Mouse (Mus musculus) G1E (cell line): ENCODE measurements around the gene Blm. TPM values are rescaled to one million over a fixed set of nuclear protein-coding genes. Genes with fewer than 3 reads are reported as not detected.

Experiments used
- ATAC-seq: 2 replicates; pipeline ENCODE4 v1.8.0; 2016; ENCODE audit warnings: mild to moderate bottlenecking; ENCODE audit not compliant: insufficient number of reproducible peaks, poor library complexity, low FRiP score, severe bottlenecking; ENCODE audit errors: extremely low read depth
- DNase-seq: peaks from one replicate; pipeline ENCODE4 v3.0.0; 2012; ENCODE audit warnings: low spot score
- H3K27me3 ChIP-seq: 2 replicates; pipeline ENCODE4 v1.6.1; 2012; ENCODE audit warnings: mild to moderate bottlenecking, low read length, inconsistent platforms; ENCODE audit not compliant: insufficient read depth
- H3K36me3 ChIP-seq: replicated peaks from 2 replicates; pipeline ENCODE3; 2012; ENCODE audit warnings: mild to moderate bottlenecking, inconsistent platforms
- H3K4me1 ChIP-seq: 2 replicates; pipeline ENCODE4 v1.6.1; 2012; ENCODE audit warnings: low read depth, low read length, inconsistent platforms, mixed read lengths; ENCODE audit not compliant: insufficient read depth
- H3K4me3 ChIP-seq: 2 replicates; pipeline ENCODE4 v1.5.1; 2012; ENCODE audit warnings: low read depth, mild to moderate bottlenecking, inconsistent platforms, low read length, moderate library complexity, mixed read lengths
- H3K9me3 ChIP-seq: replicated peaks from 2 replicates; pipeline ENCODE4 v1.6.1; 2012; ENCODE audit warnings: inconsistent platforms
- CTCF ChIP-seq: IDR thresholded peaks from 2 replicates; pipeline ENCODE4 v1.5.1; 2012; ENCODE audit warnings: low read depth, low read length, inconsistent platforms, mixed read lengths
- GATA1 ChIP-seq: IDR thresholded peaks from 2 replicates; pipeline ENCODE4 v1.6.1; 2012; ENCODE audit warnings: borderline replicate concordance, low read length, inconsistent platforms, mixed read lengths
- GATA2 ChIP-seq: IDR thresholded peaks from 2 replicates; pipeline ENCODE4 v1.6.1; 2012; ENCODE audit warnings: low read depth, low read length, inconsistent platforms, borderline replicate concordance
- POLR2AphosphoS5 ChIP-seq: IDR thresholded peaks from 2 replicates; pipeline ENCODE4 v1.6.1; 2012; ENCODE audit warnings: low read depth, low read length, inconsistent platforms; ENCODE audit not compliant: insufficient replicate concordance
- TAL1 ChIP-seq: conservative IDR thresholded peaks from 2 replicates; pipeline ENCODE4 v1.6.1; 2012; ENCODE audit warnings: low read depth, low read length, inconsistent platforms, mixed read lengths
- polyA plus RNA-seq: library from polyadenylated mRNA; stranded (reverse); fragments of >175 nt; gene quantifications from 2 replicates; pipeline ENCODE4 v1.2.3, GENCODE M21; 2012
- total RNA-seq, 2 experiments: library from RNA; stranded (forward) in 1 of 2; stranded (reverse) in 1 of 2; fragments of 200-1000 nt in 1 of 2; fragments of >200 nt in 1 of 2; fragmentation: Nextera tagmentation in 1 of 2; gene quantifications; 2 replicates each; pipeline ENCODE4 v1.2.3; 2014 to 2017

The Blm gene
- total and polyA plus RNA-seq, 3 experiments: 89.2 to 198 (median 96.9) TPM

DNA sequence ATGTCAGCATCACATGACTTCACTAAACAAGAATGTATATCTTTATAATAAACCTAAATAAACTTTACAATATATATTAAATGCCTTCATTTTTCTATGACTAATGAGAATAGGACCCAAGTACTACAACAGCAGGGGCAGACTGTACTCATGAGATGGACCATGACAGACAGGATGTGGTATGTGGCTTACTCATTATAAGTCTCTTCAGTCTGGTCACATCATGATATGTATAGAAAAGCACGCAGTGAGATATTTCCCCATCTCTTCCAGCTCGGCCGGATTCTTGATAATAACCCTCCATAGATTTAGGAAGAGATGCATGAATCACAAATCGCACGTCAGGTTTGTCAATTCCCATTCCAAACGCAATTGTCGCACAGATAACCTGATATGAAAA is 61.1 kb downstream of the Blm start:
- Histone ChIP-seq H3K36me3 (peaks cover 94% of the 10 kb centered on the region), H3K27me3 (no peaks in the 10 kb centered on the region), H3K9me3 (no peaks in the 10 kb centered on the region), H3K4me3 (no peak overlapping the region), H3K4me1 (peaks cover 11% of the 10 kb centered on the region)
- ATAC-seq (no peak), DNase-seq (no peak)
- no peak for TF ChIP-seq GATA2

DNA sequence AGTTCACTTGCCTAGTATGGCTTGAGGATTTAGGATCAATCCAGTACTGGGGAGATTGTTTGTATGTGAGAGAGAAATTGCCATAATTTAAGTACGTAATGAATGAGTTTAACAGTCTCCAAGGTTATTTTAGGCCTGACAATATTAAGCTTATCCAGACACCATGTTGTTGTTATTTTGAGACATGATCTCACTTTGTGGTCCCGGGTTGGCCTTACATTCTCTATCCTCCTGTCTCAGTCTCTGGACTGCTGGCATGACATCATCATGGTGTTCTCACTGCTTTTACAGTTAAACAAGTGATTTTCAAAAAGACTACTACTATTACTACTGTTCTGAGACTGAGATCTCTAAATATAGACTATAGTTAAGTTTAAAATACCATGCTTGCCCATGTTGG is 66.1 kb downstream of the Blm start:
- Histone ChIP-seq H3K36me3 (peaks cover 97% of the 10 kb centered on the region), H3K4me3 (no peak overlapping the region), H3K9me3 (no peaks in the 10 kb centered on the region), H3K27me3 (no peaks in the 10 kb centered on the region), H3K4me1 (peaks cover 22% of the 10 kb centered on the region)
- TF ChIP-seq TAL1: no peak
- no peak for TF ChIP-seq CTCF
- TF ChIP-seq GATA2: no peak
- TF ChIP-seq GATA1: no peak
- no peak for TF ChIP-seq POLR2AphosphoS5
- no peak for DNase-seq
- ATAC-seq: no peak

DNA sequence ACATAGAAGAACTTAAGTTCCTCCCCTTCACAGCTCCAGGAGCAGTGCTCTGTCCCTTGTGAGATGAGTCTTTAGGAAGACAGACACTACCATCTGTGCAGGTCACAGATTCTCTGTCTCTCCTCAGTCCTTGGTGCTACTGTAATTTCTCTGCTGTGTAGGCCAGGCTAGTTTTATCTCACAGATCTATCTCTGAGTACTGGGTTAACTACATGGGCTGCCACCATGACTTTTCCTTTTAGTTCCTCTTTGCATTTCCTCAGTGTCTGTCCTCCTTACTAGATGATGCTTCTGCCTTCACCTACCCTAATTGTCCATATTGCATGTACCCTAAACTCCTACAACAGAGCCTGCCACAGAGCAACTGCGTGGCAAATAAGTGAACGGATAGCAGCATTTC is 67.6 kb downstream of the Blm start:
- Histone ChIP-seq H3K4me3 (no peak overlapping the region), H3K36me3 (peaks cover 98% of the 10 kb centered on the region), H3K9me3 (no peaks in the 10 kb centered on the region), H3K27me3 (no peaks in the 10 kb centered on the region), H3K4me1 (peaks cover 21% of the 10 kb centered on the region)
- peak; percentile 15; the same call in 1 of the 2 replicates for ATAC-seq
- TF ChIP-seq TAL1 (no peak), GATA1 (no peak), CTCF (no peak), GATA2 (no peak), POLR2AphosphoS5 (no peak)
- DNase-seq: no peak

DNA sequence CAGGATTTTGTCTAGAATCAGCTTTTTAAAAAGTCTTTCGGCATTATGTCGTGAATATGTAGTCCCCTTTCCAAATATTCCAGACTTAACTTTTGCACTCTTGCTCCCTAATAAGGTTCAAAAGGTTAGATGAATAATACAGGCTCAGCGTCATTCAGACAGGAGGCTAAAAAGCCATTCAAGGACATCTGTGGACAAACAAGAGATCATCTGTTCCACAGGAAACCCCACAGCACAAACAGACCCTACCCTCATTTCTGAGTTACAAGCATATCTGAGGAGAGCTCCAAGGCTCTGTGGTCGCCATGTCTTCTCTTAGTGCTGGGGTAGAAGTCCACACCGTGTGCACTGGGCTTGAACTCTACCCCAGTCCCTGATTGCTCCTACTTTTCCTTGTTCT is 70.1 kb downstream of the Blm start:
- no peak overlapping the region for H3K4me3 ChIP-seq
- no peaks in the 10 kb centered on the region for H3K27me3 ChIP-seq
- no peak for TF ChIP-seq POLR2AphosphoS5
- no peak for TF ChIP-seq GATA2
- TF ChIP-seq GATA1: no peak
- no peak for TF ChIP-seq CTCF
- no peak for TF ChIP-seq TAL1
- no peaks in the 10 kb centered on the region for H3K9me3 ChIP-seq
- ATAC-seq (no peak), DNase-seq (no peak)
- peaks cover 100% of the 10 kb centered on the region for H3K36me3 ChIP-seq
- peaks cover 13% of the 10 kb centered on the region for H3K4me1 ChIP-seq

DNA sequence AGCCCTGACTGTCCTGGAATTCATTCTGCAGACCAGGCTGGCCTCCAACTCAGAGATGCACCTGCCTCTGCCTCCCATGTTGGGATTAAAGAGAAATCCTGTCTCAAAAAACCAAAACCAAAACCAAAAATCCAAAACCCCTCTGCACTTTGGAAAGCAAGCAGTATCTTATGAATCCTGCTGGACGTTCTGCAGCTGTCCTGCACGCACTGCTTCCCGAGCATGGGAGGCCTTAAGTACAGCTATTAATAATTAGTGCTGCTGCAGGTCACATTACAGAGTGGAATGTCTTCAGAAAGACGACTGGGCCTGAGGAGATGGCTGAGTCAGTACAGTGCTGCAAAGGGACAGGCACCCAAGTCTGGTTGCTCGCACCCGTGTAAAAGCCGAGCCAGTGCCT is 73.0 kb downstream of the Blm start:
- Histone ChIP-seq H3K4me1 (peaks cover 16% of the 10 kb centered on the region), H3K27me3 (no peaks in the 10 kb centered on the region), H3K36me3 (peaks cover 99% of the 10 kb centered on the region), H3K4me3 (no peak overlapping the region), H3K9me3 (no peaks in the 10 kb centered on the region)
- ATAC-seq: no peak
- DNase-seq: no peak
- TF ChIP-seq GATA1: no peak
- no peak for TF ChIP-seq POLR2AphosphoS5
- TF ChIP-seq TAL1: no peak
- no peak for TF ChIP-seq GATA2
- no peak for TF ChIP-seq CTCF

DNA sequence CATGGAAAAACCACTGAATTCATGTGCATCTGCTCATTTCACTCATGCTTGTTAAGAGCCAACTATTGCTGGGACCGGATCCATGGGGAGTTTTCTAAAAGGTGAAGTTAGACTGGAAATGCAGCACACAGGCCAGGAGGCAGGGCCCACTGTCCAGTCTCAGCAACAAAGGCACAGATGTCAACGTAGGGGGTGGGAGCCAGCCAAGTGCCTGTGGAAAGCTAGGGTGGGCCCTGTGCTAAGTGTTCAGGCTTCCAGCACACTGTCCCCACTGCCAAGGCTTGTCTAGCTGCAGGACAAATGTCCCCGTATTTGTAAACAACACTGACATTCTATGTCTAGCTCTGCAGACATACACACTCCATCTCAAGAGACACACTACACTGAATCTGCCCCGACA is 74.0 kb downstream of the Blm start:
- Histone ChIP-seq H3K4me3 (no peak overlapping the region), H3K27me3 (no peaks in the 10 kb centered on the region), H3K36me3 (peaks cover 99% of the 10 kb centered on the region), H3K4me1 (peaks cover 26% of the 10 kb centered on the region), H3K9me3 (no peaks in the 10 kb centered on the region)
- DNase-seq: no peak
- TF ChIP-seq GATA1: no peak
- no peak for TF ChIP-seq CTCF
- no peak for TF ChIP-seq TAL1
- TF ChIP-seq POLR2AphosphoS5: no peak
- no peak for TF ChIP-seq GATA2
- ATAC-seq: no peak

DNA sequence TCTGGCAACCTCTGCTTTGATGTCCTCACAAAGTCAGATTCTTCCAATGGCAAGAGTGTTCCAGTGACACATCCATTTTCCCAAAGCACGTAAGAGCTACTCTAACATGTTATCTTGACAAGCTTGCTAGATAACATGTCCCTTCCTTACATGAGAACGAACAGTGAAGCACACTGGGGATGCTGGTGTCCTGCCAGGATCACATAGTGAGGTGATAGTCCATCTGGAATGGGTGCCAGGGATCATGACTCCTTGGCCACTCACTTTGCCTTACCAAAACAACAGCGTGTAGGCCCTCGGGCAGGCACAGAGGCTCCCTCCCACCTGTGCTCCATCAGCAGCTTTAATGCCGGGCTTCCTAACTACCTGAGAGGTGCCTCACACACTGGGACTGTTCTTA is 74.7 kb downstream of the Blm start:
- no peak for DNase-seq
- TF ChIP-seq CTCF (no peak), GATA2 (no peak), GATA1 (no peak), POLR2AphosphoS5 (no peak), TAL1 (no peak)
- Histone ChIP-seq H3K4me1 (peaks cover 28% of the 10 kb centered on the region), H3K9me3 (no peaks in the 10 kb centered on the region), H3K36me3 (peaks cover 98% of the 10 kb centered on the region), H3K27me3 (no peaks in the 10 kb centered on the region), H3K4me3 (no peak overlapping the region)
- ATAC-seq: no peak
